Mouse (Mus musculus) large intestine, adult 2 months (tissue): ENCODE data around the gene Sult3a2. TPM values are rescaled to one million over a fixed set of nuclear protein-coding genes. Genes with fewer than 3 reads are reported as not detected.
"Not testable (repeated sequence)": the region's sequence is repeated elsewhere in the genome, so short reads cannot be mapped to it uniquely, and the experiment has no call there.

Experiments used
- DNase-seq: peaks from one replicate; pipeline ENCODE4 v3.0.0-alpha.2; 2012; ENCODE audit warnings: low read depth, low spot score
- WGBS: fragments of 180-500 bp; shearing (Covaris S2); methylation state at CpG from one replicate; pipeline ENCODE4 v1.1.7; 2018; 5-methylcytosine and 5-hydroxymethylcytosine counted together
- polyA plus RNA-seq: library from polyadenylated mRNA; depleted of rRNA; stranded (reverse); fragments of >200 nt; gene quantifications from 2 replicates; pipeline ENCODE4 v1.2.3, GENCODE M21; 2012; rRNA removed

The Sult3a2 gene
- not detected in 2 replicates for polyA plus RNA-seq

GRCm38 (mm10) chr10:33786604-33787003 is at the start of gene Sult3a2:
Gene Sult3a2 (minus strand): TSS chr10:33786704.
- 86% methylated on average over 3 of the region's 3 CpGs for WGBS
- DNase-seq = no peak

- 98% methylated on average over 3 of the region's 3 CpGs for WGBS
- no peak for DNase-seq
Measured at GRCm38 (mm10) chr10:33820892-33821291, 34.4 kb upstream of the Sult3a2 start.

- no peak for DNase-seq
- 67% methylated on average over 1 of the region's 1 CpGs for WGBS
Measured at GRCm38 (mm10) chr10:33816923-33817322, 30.4 kb upstream of the Sult3a2 start.

- DNase-seq = no peak
Measured at GRCm38 (mm10) chr10:33814266-33814665, 27.8 kb upstream of the Sult3a2 start.

- WGBS = 24% methylated on average over 1 of the region's 1 CpGs
- DNase-seq = no peak
Measured at GRCm38 (mm10) chr10:33811807-33812206, 25.3 kb upstream of the Sult3a2 start.

GRCm38 (mm10) chr10:33797221-33797949 is 10.9 kb upstream of the Sult3a2 start:
- WGBS = 74% methylated on average over 6 of the region's 6 CpGs
- not testable (repeated sequence) for DNase-seq

- not testable (repeated sequence) for DNase-seq
- 77% methylated on average over 4 of the region's 4 CpGs for WGBS
Measured at GRCm38 (mm10) chr10:33796269-33796915, 9.9 kb upstream of the Sult3a2 start.

- not testable (repeated sequence) for DNase-seq
- WGBS = 73% methylated on average over 3 of the region's 3 CpGs
Measured at GRCm38 (mm10) chr10:33792166-33792565, 5.7 kb upstream of the Sult3a2 start.

- DNase-seq = no peak
Measured at GRCm38 (mm10) chr10:33787541-33787940, 1.0 kb upstream of the Sult3a2 start.

- WGBS = 90% methylated on average over 7 of the region's 7 CpGs
- DNase-seq = not testable (repeated sequence)
Measured at GRCm38 (mm10) chr10:33735251-33735650, 51.3 kb downstream of the Sult3a2 start.

GRCm38 (mm10) chr10:33733241-33733640 is 53.3 kb downstream of the Sult3a2 start:
- DNase-seq = no peak

- no peak for DNase-seq
- 82% methylated on average over 4 of the region's 4 CpGs for WGBS
Measured at GRCm38 (mm10) chr10:33732409-33733185, 53.9 kb downstream of the Sult3a2 start.

GRCm38 (mm10) chr10:33723764-33724163 is 62.7 kb downstream of the Sult3a2 start:
- no peak for DNase-seq
- WGBS = 45% methylated on average over 6 of the region's 6 CpGs

- no peak for DNase-seq
- 75% methylated on average over 4 of the region's 4 CpGs for WGBS
Measured at GRCm38 (mm10) chr10:33721827-33722438, 64.6 kb downstream of the Sult3a2 start.

Other genes with a start within 250 kb of the Sult3a2 start
- gene Clvs2, start 161.9 kb downstream of the Sult3a2 start, polyA plus RNA-seq = 0.04 TPM in 1 of 2 replicates, not detected in the other
- not detected in 2 replicates for gene Sult3a1, start 71.0 kb upstream of the Sult3a2 start, polyA plus RNA-seq
- 0.04 TPM in 1 of 2 replicates, not detected in the other for gene Rsph4a, start 118.4 kb upstream of the Sult3a2 start, polyA plus RNA-seq
- gene Zup1, start 164.6 kb upstream of the Sult3a2 start, polyA plus RNA-seq = 4.1 and 5.7 TPM in 2 replicates
- 15.0 and 20.2 TPM in 2 replicates for gene Rwdd1, start 232.9 kb upstream of the Sult3a2 start, polyA plus RNA-seq